Mouse (Mus musculus): ENCODE data around the gene Stx8.

Gene Stx8

DNA sequence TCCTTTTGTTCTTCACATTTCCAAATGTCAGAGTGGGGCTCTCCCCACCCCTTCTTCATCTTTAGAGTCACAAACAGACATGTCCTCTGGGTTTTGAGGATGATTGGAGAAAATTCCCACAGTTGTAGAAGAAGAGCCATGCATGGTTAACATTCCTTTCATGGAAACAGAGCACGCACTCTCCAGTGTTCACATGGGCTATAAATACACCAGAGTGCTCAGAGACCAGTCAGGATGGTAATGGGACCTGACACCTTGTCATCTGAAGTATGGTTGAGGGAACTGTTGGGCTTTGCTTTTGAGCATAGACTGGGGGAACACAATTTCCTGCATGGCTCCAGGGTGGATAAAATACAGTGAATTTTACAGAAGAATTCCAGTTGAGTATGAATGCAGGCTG is 6.6 kb downstream of the Stx8 start:
- no peak for ATAC-seq (ENCODE audit: insufficient number of reproducible peaks, low FRiP score, low TSS enrichment)

DNA sequence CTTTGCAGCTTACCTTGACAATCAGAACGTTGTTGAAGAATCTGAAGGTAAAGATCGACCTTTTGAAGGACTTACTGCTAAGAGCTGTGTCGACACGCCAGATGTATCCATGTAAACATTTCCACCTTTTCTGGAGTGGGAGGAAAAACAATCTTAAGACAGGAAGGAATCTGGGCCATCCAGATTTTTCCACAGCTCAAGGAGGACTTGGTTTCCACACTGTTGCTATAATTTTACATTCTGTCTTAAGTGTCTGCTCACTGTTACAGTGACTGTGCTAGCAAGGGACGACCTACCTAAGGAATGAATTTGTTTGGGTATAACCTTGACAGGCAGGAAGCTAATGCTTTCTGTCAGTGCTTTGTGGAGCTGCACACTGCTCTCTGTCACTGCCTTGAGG is 7.2 kb downstream of the Stx8 start:
- ATAC-seq (ENCODE audit: insufficient number of reproducible peaks, low FRiP score, low TSS enrichment) = no peak

DNA sequence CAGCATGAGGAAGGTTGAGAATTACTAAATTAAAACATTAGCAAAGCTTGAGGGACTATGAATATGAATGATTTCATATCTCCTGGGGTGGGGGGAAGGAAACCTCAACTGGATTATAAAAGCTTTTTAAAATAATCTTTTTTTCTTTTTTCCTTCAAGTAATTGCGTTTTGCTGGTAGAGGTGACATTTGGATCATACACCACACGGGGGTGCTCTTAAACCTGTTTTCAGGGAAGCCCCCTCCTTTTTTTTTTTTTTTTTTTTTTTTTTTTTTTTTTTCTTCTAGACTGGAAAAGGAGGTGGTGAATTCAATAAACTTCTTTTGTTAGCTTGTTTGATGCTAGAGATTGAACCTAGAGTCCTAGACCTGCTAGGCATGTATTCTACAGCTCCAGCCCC is 9.3 kb downstream of the Stx8 start:
- no peak for ATAC-seq (ENCODE audit: insufficient number of reproducible peaks, low FRiP score, low TSS enrichment)

DNA sequence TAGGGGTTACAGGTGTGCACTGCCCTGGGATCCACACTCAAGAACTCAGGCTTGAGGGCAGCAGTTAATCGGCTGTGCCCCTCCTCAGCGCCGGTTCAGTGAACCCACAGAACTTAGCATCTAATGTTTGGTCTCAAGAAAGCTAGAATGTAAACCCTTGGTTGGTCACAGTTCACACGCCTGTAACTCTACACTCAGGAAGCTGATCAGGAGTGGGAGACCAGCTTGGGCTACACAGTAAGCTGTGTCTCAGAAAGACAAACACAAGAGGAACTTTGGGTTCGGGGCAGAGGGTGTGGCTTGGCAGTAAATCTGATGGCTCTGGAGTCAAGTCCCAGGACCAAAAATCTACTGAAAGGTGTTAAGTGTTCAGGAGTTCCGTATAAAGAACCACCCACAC is 17.6 kb downstream of the Stx8 start:
- ATAC-seq (ENCODE audit: insufficient number of reproducible peaks, low FRiP score, low TSS enrichment) = no peak

DNA sequence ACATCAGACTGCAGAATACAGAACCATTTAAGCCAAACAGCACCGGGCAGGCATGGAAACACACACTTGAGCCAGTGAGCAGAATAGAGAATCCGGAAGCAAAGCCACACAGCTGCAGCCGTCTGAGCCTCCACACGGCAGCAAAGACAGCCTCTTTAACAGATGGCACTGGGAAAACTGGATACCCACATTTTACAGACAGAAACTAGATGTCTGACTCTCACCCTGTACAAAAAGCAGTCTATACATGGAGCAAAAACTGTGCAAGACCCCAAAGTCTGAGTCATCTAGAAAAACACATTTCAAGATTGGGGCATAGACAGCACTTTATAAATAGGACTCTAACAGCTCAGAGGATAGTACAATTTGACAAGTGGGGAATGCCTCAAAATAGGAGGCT is 25.2 kb downstream of the Stx8 start:
- no peak for ATAC-seq (ENCODE audit: insufficient number of reproducible peaks, low FRiP score, low TSS enrichment)

DNA sequence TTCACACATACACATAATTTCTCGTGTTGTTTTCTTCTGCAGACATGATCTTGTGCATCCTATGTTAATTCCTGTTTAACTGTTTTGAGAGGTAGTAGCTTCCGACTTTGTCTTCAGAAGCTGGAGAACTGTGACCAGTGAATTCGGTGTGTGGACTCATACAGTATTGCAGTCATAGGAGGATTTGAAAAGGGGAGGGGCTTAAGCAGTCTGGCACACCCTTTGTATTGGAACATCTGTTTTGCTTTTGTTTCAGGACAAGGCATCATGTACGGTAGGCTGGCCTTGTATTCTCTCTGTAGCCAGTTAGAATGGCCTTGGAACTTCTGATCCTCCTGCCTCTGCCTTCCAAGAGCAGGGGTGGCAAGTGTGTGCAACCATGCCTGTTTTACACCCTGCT is 30.0 kb downstream of the Stx8 start:
- no peak for ATAC-seq (ENCODE audit: insufficient number of reproducible peaks, low FRiP score, low TSS enrichment)

DNA sequence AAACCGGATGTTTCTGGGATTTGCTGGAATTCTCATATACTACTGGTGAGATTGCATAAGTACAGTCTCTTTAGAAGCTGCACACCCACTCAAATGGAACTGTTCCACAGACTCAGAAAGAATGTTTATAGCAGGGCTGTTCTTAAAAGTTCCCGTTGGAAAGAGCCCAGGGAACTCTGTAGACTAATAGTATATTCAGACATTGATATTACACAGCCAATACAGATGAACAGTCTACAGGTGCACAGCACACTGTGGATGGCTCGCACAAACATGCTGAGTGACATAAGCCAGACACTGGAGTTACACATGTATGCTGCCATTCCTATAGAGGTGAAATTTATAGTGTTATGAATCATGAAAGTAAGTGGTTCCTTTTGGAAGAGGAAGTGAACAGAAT is 32.9 kb downstream of the Stx8 start:
- ATAC-seq (ENCODE audit: insufficient number of reproducible peaks, low FRiP score, low TSS enrichment) = no peak

DNA sequence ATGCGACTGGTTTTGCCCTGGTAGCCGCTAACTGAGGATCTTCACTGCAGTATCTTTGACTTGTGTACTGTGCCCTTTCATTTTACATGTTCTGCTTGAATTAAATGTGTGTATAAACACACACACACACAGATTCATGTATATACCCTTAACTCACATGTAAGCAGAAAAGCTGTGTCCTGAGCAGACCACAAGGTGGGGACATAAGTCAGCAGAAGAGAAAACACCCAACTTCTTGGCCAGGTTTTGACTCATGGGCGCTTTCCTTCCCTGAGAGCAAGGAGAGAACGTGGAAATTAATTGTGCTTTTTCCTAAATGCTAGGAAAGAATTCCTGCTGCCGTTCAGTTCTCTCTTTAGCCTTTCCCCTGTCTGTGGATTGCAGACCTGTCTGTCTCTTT is 33.6 kb downstream of the Stx8 start:
- ATAC-seq (ENCODE audit: insufficient number of reproducible peaks, low FRiP score, low TSS enrichment) = no peak

DNA sequence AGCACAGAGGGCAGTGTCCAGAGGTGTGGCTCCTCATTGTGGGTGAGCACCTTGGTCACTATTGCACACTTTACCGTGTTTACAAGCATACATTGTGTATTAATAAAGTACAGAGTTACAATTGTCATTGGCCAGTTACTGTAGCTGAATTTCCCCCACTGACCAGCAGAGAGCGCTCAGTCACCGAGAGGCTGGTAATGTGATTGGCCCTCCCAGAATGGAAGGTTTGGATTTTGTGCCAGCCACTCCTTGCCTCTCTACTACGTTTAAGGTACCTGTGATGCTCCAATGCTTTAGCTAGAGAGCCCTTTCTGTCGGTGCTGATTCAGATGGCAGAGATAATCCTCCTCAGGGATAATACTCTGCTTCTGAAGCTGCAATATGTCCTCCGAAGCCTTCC is 38.2 kb downstream of the Stx8 start:
- ATAC-seq (ENCODE audit: insufficient number of reproducible peaks, low FRiP score, low TSS enrichment) = peak; percentile 45; the same call in 1 of the 2 replicates

DNA sequence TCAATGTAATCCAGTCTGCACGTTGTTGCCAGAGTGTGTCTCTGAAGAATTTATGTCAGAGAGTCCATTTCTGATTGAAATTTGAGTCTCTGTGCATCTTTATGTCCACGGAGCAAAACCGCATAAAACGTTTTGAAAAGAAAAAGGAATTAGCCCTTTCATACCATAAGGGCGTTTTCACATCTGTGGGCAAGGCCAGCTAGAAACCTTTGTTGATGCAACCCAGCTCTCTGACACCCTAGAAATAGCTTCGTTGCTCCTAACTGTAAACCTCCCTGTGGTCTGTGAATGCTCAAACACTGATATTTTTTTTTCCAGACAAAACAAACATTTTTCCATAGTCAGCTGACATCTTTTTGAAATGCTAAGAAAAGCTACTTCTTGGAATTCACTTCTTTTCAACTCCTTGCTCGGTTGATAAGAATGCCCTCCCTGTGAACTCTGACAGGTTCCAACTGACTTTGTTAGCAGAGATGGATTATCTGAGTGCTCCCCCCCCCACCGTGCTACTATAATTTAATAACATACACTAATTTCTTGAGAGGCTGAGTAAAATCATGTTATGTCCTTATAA is 40.3 kb downstream of the Stx8 start:
- ATAC-seq (ENCODE audit: insufficient number of reproducible peaks, low FRiP score, low TSS enrichment) = no peak

DNA sequence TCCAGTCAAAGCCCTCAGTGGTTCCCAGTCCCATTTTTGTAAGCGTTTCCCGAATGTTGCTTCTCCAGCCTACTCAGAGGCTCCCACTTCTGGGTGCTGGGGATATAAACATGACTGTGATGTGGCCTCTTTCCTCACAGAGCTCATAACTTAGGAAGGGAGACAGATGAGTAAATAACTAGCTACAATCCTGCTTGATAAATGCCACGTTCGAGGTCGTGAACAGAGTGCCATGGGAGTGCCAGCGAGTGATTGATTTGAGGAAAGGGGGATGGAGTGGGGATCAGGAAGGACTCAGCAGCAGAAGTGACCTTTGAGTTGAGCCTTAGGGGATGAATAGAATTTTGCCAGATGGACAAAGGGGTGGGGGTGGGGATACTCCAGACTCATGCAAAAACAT is 41.7 kb downstream of the Stx8 start:
- no peak for ATAC-seq (ENCODE audit: insufficient number of reproducible peaks, low FRiP score, low TSS enrichment)

DNA sequence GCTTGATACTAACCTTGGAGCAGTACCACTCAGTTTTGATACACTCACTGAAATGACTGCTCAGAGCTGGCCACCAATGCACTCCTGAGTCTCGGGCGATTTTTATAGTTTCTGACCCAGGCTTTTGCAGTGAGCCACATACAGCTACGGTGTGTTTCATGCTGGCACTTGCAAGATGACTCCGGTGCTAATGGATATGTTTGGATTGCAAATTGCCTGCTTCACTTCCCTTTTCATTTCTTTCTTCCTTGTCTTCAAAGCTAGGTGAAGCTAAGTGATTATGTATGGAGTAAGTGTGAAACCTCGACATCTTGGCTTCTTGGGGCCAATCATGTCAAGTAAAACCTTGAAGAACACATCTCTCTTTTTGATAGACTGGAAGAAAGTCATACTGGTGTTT is 43.4 kb downstream of the Stx8 start:
- no peak for ATAC-seq (ENCODE audit: insufficient number of reproducible peaks, low FRiP score, low TSS enrichment)

DNA sequence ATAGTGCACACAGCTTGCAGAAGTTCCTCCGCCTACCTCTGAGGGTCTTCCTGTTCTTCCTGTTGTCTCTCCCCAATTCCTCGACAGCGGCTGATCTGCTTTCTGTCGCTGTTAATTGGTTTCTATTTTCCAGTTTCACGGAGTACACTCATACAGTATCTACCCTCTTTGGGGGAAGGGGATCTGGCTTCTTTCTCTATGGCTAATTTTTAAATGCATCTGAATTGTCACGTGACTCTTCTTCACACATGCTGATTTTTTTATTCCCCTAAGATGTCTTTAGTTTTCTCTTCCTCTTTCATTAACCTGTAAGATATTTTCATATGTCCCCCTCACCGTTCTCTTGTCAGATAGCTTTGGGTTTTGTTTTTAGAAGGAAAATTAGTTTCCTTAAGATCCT is 46.2 kb downstream of the Stx8 start:
- ATAC-seq (ENCODE audit: insufficient number of reproducible peaks, low FRiP score, low TSS enrichment) = no peak

DNA sequence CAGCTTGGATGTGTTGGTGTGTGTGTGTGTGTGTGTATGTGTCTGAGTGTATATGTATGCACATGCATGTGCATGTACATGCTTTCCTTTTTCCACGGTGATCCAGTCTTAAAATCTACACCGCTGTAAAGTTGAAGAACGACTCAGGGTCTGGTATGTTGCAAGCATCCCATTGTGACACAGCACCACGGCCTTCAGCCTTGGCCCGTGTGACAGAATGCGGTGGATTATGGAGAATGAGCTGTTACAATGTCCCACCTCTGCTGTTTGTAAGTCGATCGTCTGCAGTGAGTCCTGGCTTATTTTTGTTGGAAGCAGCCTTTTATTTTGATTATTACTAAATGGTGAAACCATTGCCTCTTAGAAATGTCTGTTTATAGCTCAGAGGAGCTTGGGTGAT is 52.2 kb downstream of the Stx8 start:
- ATAC-seq (ENCODE audit: insufficient number of reproducible peaks, low FRiP score, low TSS enrichment) = no peak

DNA sequence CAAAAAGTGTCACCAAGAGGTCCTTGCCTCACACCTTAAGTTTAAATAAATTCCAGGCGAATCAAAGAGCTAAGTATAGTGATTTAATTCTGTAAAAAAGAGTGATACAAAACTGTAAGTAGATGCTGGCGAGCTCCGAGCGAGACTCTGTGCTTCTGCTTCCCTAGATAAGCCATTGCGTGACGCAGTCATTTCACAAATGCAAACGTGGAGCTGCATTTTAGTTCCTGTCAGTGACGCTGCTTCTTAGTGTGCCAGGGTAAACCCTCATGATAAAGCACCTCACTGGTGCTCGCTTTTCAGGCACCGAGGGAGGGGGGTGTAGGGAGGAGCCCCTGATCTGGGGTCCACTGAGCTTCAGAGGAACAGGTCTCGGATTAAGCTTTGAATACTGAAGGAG is 53.2 kb downstream of the Stx8 start:
- ATAC-seq (ENCODE audit: insufficient number of reproducible peaks, low FRiP score, low TSS enrichment) = no peak

DNA sequence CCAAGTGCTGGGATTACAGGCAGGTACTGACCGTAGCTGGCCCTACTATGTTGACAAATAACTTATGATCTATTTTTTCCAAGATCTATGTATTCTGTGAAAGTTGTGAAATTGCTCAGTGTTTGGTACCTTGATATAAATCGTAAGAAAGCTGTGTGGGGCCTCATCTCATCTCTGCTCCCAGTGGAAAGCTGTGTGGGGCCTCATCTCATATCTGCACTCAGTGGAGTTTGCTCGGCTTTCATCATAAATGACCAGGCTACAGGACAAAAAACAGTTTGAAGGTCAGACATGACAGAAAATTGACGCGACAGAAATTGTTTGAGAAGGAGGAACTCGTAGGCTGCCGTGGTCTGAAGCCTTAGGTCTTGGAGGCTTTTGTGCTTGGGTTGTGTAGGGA is 56.0 kb downstream of the Stx8 start:
- ATAC-seq (ENCODE audit: insufficient number of reproducible peaks, low FRiP score, low TSS enrichment) = no peak

DNA sequence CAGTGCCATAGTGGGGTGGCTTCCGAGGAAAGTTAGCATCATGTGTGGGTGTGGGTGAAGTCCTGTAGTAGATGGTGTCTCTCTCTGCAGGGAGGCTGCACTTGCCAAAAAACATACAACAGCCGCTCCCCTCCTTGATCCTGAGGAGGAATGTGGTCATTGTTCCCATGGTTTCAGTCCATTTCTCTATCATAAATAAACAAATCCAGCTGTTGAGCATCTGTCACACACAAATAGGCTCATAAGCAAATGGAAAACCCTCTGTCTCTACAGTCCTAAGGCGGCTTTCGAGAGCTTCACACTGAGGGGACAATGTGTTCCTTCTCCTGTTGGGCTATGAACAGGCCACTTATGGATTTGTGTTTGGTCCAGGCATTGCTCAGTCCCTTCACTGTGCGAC is 56.9 kb downstream of the Stx8 start:
- no peak for ATAC-seq (ENCODE audit: insufficient number of reproducible peaks, low FRiP score, low TSS enrichment)

DNA sequence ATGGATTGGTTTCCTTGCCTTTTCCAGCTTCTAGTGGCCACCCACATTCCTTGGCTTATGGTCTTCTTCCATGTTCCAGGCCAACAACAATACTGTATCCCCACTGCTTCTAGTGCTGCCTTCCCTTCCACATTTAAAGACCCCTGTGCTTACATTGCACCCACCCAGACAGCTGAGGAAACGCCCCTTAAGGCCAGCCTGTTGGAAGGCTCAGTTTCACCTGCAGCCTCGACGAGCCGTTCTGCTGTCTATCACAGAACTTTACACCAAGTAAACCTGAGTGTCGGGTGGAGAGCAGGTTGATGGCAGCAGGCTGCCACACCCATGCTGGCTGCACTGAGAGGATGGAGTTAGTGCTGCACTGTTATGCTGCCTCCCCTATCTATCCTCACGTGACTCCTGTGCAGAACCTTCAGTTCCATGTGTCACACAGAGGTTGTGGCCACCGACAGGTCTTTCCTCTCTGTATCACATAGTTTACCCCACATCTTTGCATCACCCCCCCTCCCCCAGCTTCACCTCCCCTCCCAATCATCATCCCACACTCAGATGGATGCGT is 57.9 kb downstream of the Stx8 start:
- no peak for ATAC-seq (ENCODE audit: insufficient number of reproducible peaks, low FRiP score, low TSS enrichment)

DNA sequence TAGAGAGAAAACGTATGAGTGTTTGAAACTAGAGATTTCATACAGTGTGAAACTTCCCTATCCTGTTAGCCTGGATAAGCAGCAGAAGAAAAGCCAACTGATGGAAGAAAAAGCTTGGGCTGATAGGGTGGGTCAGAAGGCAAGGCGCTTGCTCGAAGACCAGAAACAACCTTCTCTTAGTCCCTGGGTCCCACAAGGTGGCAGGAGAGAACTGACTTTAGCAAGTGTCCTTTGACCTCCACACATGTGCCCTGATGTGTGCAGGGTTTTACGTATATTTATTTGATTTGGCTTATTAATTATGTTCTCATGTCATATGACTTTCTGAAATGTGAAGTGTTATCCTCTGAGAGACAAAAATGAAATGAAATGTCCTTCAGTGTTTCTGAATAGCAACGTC is 60.6 kb downstream of the Stx8 start:
- ATAC-seq (ENCODE audit: insufficient number of reproducible peaks, low FRiP score, low TSS enrichment) = no peak

DNA sequence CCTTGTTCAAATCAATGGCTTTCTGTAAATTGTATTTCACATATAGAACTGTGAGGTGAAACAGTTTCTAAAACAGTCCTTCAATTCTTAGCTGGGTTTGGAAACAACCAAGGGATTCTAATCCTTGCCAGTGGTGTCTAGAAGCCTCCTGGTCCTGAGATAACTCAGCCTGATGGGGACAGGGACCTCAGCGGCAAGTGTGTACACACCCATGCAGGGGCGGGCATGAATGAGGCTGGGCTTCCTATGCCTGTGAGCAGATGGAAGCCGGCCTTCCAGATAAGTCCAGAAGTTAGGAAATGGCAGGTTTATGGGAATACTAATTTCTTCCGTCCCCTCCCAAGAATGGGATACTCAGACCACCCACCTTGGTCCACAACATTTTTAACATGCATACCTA is 63.1 kb downstream of the Stx8 start:
- ATAC-seq (ENCODE audit: insufficient number of reproducible peaks, low FRiP score, low TSS enrichment) = no peak

DNA sequence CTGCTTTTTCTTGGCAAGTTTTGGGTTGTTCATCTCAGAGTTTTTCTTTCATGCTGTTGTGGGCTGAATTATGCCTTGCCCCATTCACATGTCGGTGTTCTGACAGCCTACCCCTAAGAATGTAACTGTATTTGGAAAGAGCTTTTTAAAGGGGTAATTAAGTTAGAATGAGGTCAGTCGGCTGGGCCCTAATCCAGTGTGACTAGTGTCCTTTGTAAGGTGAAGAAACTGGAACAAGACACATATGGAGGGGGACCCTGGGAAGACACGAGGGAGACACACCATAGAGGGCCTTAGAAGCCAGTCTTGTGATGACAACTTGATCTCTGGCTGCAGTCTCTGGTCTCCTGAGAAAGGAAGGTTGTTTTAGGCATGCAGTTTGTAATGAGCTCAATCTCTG is 63.9 kb downstream of the Stx8 start:
- no peak for ATAC-seq (ENCODE audit: insufficient number of reproducible peaks, low FRiP score, low TSS enrichment)

DNA sequence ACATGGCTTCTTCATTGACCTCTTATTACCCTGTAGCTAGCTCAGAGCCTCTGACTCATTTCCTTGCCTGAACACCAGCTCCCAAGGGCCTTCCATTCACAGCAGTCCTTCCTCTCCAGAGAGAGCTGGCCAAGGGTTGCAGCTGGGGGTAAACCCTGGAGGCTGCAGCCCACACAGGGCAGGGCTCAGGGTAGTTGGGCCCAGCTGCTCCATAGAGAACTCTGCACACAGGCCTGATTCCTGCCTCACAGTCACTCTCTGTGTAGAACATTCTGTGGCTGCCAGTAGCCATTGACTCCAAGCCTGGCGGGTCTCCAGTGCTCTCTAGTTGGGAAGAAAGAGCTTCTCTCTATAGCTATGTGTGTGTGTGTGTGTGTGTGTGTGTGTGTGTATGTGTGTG is 64.8 kb downstream of the Stx8 start:
- ATAC-seq (ENCODE audit: insufficient number of reproducible peaks, low FRiP score, low TSS enrichment) = no peak

DNA sequence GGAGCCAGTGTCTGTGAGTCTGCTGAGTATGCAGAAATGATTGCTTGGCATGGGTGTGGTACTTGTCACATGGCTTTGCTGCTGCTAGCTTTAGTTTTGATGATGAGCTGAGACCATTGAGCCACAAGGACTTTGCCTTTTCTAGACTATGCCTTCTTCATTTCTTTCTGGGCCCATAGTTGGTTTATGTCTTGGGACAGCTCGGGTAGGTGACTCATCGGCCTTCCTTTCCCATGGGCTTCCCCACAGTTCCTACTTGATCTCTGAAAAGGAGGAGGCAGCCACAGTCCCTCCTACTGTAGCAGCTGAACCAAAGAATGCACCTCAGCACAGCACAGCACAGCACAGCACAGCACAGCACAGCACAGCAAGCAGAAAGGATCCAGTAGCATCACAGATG is 66.5 kb downstream of the Stx8 start:
- no peak for ATAC-seq (ENCODE audit: insufficient number of reproducible peaks, low FRiP score, low TSS enrichment)
